Mouse (Mus musculus): ENCODE measurements around the gene Gemin4. TPM values are rescaled to one million over a fixed set of nuclear protein-coding genes. Genes with fewer than 3 reads are reported as not detected.

Gemin4 gene
- polyA plus RNA-seq, 1 experiment: 39.6 TPM

- TF ChIP-seq POLR2A (IDR thresholded peaks at IDR 0.05; ENCODE audit: control insufficient read depth, low read depth, low read length) (peak; percentile 69), CTCF (IDR thresholded peaks at IDR 0.05; ENCODE audit: control insufficient read depth, insufficient read depth, insufficient replicate concordance, low read depth, low read length) (no peak)
- peak within 1 kb of the TSS; percentile 79 for H3K27ac ChIP-seq (ENCODE audit: control insufficient read depth, insufficient read depth, low read depth, low read length)
- H3K4me3 ChIP-seq (ENCODE audit: control insufficient read depth, low read depth, low read length): peak within 1 kb of the TSS; percentile 100
These were observed 25.7 kb upstream of the Gemin4 start, which contains the start of the genes Mrm3 and Glod4 for GRCm38 (mm10) chr11:76242901-76243810. Mrm3 (plus strand) TSS chr11:76243715. Glod4 (minus strand) TSS chr11:76243725.

GRCm38 (mm10) chr11:76239750-76240149, 22.3 kb upstream of the Gemin4 start:
- Histone ChIP-seq H3K36me3 (ENCODE audit: control insufficient read depth, insufficient read depth, low read length) (no peaks in the 10 kb centered on the region; the same call in none of the 2 replicates), H3K4me3 (ENCODE audit: control insufficient read depth, low read depth, low read length) (no peak overlapping the region), H3K27me3 (ENCODE audit: control insufficient read depth, insufficient read depth, low read length) (no peaks in the 10 kb centered on the region), H3K4me1 (ENCODE audit: control insufficient read depth, insufficient read depth, low read length) (peaks cover 8% of the 10 kb centered on the region), H3K27ac (ENCODE audit: control insufficient read depth, insufficient read depth, low read depth, low read length) (no peak overlapping the region)
- TF ChIP-seq POLR2A (IDR thresholded peaks at IDR 0.05; ENCODE audit: control insufficient read depth, low read depth, low read length): no peak
- TF ChIP-seq CTCF (IDR thresholded peaks at IDR 0.05; ENCODE audit: control insufficient read depth, insufficient read depth, insufficient replicate concordance, low read depth, low read length): no peak

More at GRCm38 (mm10) chr11:76242901-76243810, 25.7 kb upstream of the Gemin4 start, which contains the start of the genes Mrm3 and Glod4:
- Histone ChIP-seq H3K36me3 (ENCODE audit: control insufficient read depth, insufficient read depth, low read length) (peaks cover 1% of the 10 kb centered on the region; the same call in 1 of the 2 replicates), H3K4me1 (ENCODE audit: control insufficient read depth, insufficient read depth, low read length) (peaks cover 8% of the 10 kb centered on the region), H3K27me3 (ENCODE audit: control insufficient read depth, insufficient read depth, low read length) (no peaks in the 10 kb centered on the region)

- TF ChIP-seq CTCF (IDR thresholded peaks at IDR 0.05; ENCODE audit: control insufficient read depth, insufficient read depth, insufficient replicate concordance, low read depth, low read length): no peak
- no peak for TF ChIP-seq POLR2A (IDR thresholded peaks at IDR 0.05; ENCODE audit: control insufficient read depth, low read depth, low read length)
- no peak overlapping the region for H3K4me3 ChIP-seq (ENCODE audit: control insufficient read depth, low read depth, low read length)
- no peaks in the 10 kb centered on the region for H3K27me3 ChIP-seq (ENCODE audit: control insufficient read depth, insufficient read depth, low read length)
- no peaks in the 10 kb centered on the region for H3K4me1 ChIP-seq (ENCODE audit: control insufficient read depth, insufficient read depth, low read length)
- no peak overlapping the region for H3K27ac ChIP-seq (ENCODE audit: control insufficient read depth, insufficient read depth, low read depth, low read length)
- no peaks in the 10 kb centered on the region; the same call in none of the 2 replicates for H3K36me3 ChIP-seq (ENCODE audit: control insufficient read depth, insufficient read depth, low read length)
These were observed 18.7 kb upstream of the Gemin4 start for GRCm38 (mm10) chr11:76236136-76236535.

DNA sequence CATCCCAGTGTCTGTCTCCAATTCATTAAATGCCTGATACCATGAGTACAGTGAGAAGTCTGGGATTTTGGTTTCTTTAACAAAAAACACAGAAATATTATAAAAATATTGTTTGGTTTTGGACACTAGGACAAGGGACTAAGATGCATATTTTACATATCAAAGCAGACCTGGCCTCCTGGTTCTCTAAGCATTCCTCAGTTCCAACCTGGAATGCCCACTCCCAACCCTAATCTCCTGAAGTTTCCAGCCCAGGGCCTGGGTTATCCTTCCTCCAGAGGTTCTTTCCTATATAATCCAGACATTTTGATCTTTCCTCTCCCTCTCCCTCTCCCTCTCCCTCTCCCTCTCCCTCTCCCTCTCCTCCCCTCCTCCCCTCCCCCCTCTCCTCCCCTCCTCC, 7.6 kb upstream of the Gemin4 start:
- Histone ChIP-seq H3K4me1 (ENCODE audit: control insufficient read depth, insufficient read depth, low read length) (no peaks in the 10 kb centered on the region), H3K4me3 (ENCODE audit: control insufficient read depth, low read depth, low read length) (no peak overlapping the region), H3K36me3 (ENCODE audit: control insufficient read depth, insufficient read depth, low read length) (no peaks in the 10 kb centered on the region), H3K27ac (ENCODE audit: control insufficient read depth, insufficient read depth, low read depth, low read length) (no peak overlapping the region), H3K27me3 (ENCODE audit: control insufficient read depth, insufficient read depth, low read length) (no peaks in the 10 kb centered on the region)
- no peak for TF ChIP-seq POLR2A (IDR thresholded peaks at IDR 0.05; ENCODE audit: control insufficient read depth, low read depth, low read length)
- no peak for TF ChIP-seq CTCF (IDR thresholded peaks at IDR 0.05; ENCODE audit: control insufficient read depth, insufficient read depth, insufficient replicate concordance, low read depth, low read length)

- TF ChIP-seq POLR2A (IDR thresholded peaks at IDR 0.05; ENCODE audit: control insufficient read depth, low read depth, low read length) (no peak), CTCF (IDR thresholded peaks at IDR 0.05; ENCODE audit: control insufficient read depth, insufficient read depth, insufficient replicate concordance, low read depth, low read length) (no peak)
- no peaks in the 10 kb centered on the region for H3K36me3 ChIP-seq (ENCODE audit: control insufficient read depth, insufficient read depth, low read length)
- no peak overlapping the region for H3K27ac ChIP-seq (ENCODE audit: control insufficient read depth, insufficient read depth, low read depth, low read length)
- H3K4me1 ChIP-seq (ENCODE audit: control insufficient read depth, insufficient read depth, low read length): no peaks in the 10 kb centered on the region
- H3K4me3 ChIP-seq (ENCODE audit: control insufficient read depth, low read depth, low read length): no peak overlapping the region
- no peaks in the 10 kb centered on the region for H3K27me3 ChIP-seq (ENCODE audit: control insufficient read depth, insufficient read depth, low read length)
These were observed 7.2 kb upstream of the Gemin4 start for GRCm38 (mm10) chr11:76224631-76225030.

- H3K27me3 ChIP-seq (ENCODE audit: control insufficient read depth, insufficient read depth, low read length): no peaks in the 10 kb centered on the region
- no peaks in the 10 kb centered on the region; the same call in none of the 2 replicates for H3K36me3 ChIP-seq (ENCODE audit: control insufficient read depth, insufficient read depth, low read length)
- no peak; the same call in 1 of the 2 replicates for TF ChIP-seq POLR2A (IDR thresholded peaks at IDR 0.05; ENCODE audit: control insufficient read depth, low read depth, low read length)
- TF ChIP-seq CTCF (IDR thresholded peaks at IDR 0.05; ENCODE audit: control insufficient read depth, insufficient read depth, insufficient replicate concordance, low read depth, low read length): no peak
- no peaks in the 10 kb centered on the region for H3K4me1 ChIP-seq (ENCODE audit: control insufficient read depth, insufficient read depth, low read length)
- H3K4me3 ChIP-seq (ENCODE audit: control insufficient read depth, low read depth, low read length): peak overlapping the region; percentile 92
- H3K27ac ChIP-seq (ENCODE audit: control insufficient read depth, insufficient read depth, low read depth, low read length): peak overlapping the region; percentile 87
These were observed 629 bp downstream of the Gemin4 start for GRCm38 (mm10) chr11:76216681-76217389.

Data from testis, adult 2 months (tissue).